Mouse (Mus musculus) T-cell, adult 66 days (primary cell): Measurements from ENCODE around the gene Rpl41. TPM values are rescaled to one million over a fixed set of nuclear protein-coding genes. Genes with fewer than 3 reads are reported as not detected.

Source experiments
- total RNA-seq, 2 experiments: library from RNA; stranded (reverse); gene quantifications; 3 replicates in 1 of 2; 4 replicates in 1 of 2; pipeline ENCODE4 v1.2.4; 2023

The Rpl41 gene
- 1,000 to 10,000 TPM; 4,550 to 4,559 TPM for total RNA-seq

GRCm38 (mm10) chr10:128548947-128549681 is at the start of gene Rpl41:
Rpl41 (minus strand) TSS chr10:128549305.

GRCm38 (mm10) chr10:128589464-128590192 is 40.5 kb upstream of the Rpl41 start, which contains the start of gene Erbb3:
Erbb3 (minus strand) TSS chr10:128589652.

GRCm38 (mm10) chr10:128565788-128566531 is 16.9 kb upstream of the Rpl41 start, which contains the start of gene Pa2g4:
Pa2g4 (minus strand) TSS chr10:128565987.

GRCm38 (mm10) chr10:128547361-128548032 is 1.6 kb downstream of the Rpl41 start, which contains the start of gene Zc3h10:
Zc3h10 (minus strand) TSS chr10:128547774.

GRCm38 (mm10) chr10:128525671-128526308 is 23.3 kb downstream of the Rpl41 start, which contains the start of gene Esyt1:
Esyt1 (minus strand) TSS chr10:128525871.

GRCm38 (mm10) chr10:128498590-128498989 is 50.5 kb downstream of the Rpl41 start, which contains the start of gene Myl6b:
Myl6b (minus strand) TSS chr10:128498685.

Other genes with a start within 250 kb of the Rpl41 start
- gene Pan2, start 246.0 kb downstream of the Rpl41 start, total RNA-seq: 10 to 100 TPM; 41.8 to 43.8 TPM
- 10 to 100 TPM; 24.5 to 37.2 TPM for gene Cnpy2, start 226.8 kb downstream of the Rpl41 start, total RNA-seq
- gene Cs, start 211.6 kb downstream of the Rpl41 start, total RNA-seq: 10 to 100 TPM; 90.5 to 96.7 TPM
- 10 to 100 TPM; 20.9 to 30.1 TPM for gene Coq10a, start 180.3 kb downstream of the Rpl41 start, total RNA-seq
- 10 to 100 TPM; 56.8 to 58.4 TPM for gene Ankrd52, start 172.2 kb downstream of the Rpl41 start, total RNA-seq
- gene Slc39a5, start 148.1 kb downstream of the Rpl41 start, total RNA-seq: not detected
- gene Nabp2, start 137.8 kb downstream of the Rpl41 start, total RNA-seq: 10 to 100 TPM; 45.8 to 50.9 TPM
- gene Rnf41, start 137.6 kb downstream of the Rpl41 start, total RNA-seq: 10 to 100 TPM; 29.6 to 33.1 TPM
- 100 to 1,000 TPM; 140 to 150 TPM for gene Smarcc2, start 90.1 kb downstream of the Rpl41 start, total RNA-seq
- gene Myl6, start 55.2 kb downstream of the Rpl41 start, total RNA-seq: 100 to 1,000 TPM; 743 to 795 TPM
- under 1 TPM in 1 of 2 experiments, not detected in 1; 0.55 TPM for gene Myl6b, start 50.6 kb downstream of the Rpl41 start, total RNA-seq
- gene Esyt1, start 23.4 kb downstream of the Rpl41 start, total RNA-seq: 100 to 1,000 TPM; 294 to 296 TPM
- 10 to 100 TPM; 30.2 to 32.5 TPM for gene Zc3h10, start 1.5 kb downstream of the Rpl41 start, total RNA-seq
- gene Pa2g4, start 16.7 kb upstream of the Rpl41 start, total RNA-seq: 10 to 100 TPM; 77.4 to 82.8 TPM
- gene Erbb3, start 40.3 kb upstream of the Rpl41 start, total RNA-seq: 1 to 10 TPM in 1 of 2 experiments, under 1 TPM in 1; 0.89 to 1.2 TPM
- gene Rps26, start 77.4 kb upstream of the Rpl41 start, total RNA-seq: 1,000 to 10,000 TPM; 1,408 to 1,573 TPM
- 10 to 100 TPM in 1 of 2 experiments, 1 to 10 TPM in 1; 9.4 to 11.5 TPM for gene Ikzf4, start 96.7 kb upstream of the Rpl41 start, total RNA-seq
- gene Suox, start 124.8 kb upstream of the Rpl41 start, total RNA-seq: 10 to 100 TPM; 10.5 to 14.2 TPM
- 10 to 100 TPM; 40.9 to 46.5 TPM for gene Rab5b, start 147.0 kb upstream of the Rpl41 start, total RNA-seq
- gene Pmel, start 154.9 kb upstream of the Rpl41 start, total RNA-seq: under 1 TPM in 1 of 2 experiments, not detected in 1; 0.58 TPM
- 10 to 100 TPM; 31.2 to 34.3 TPM for gene Cdk2, start 155.7 kb upstream of the Rpl41 start, total RNA-seq
- gene Dgka, start 195.6 kb upstream of the Rpl41 start, total RNA-seq: 100 to 1,000 TPM; 809 to 875 TPM
- 10 to 100 TPM; 71.3 to 84.9 TPM for gene Pym1, start 198.6 kb upstream of the Rpl41 start, total RNA-seq
- under 1 TPM in 1 of 2 experiments, not detected in 1; 0.98 TPM for gene Mmp19, start 241.6 kb upstream of the Rpl41 start, total RNA-seq